Mouse (Mus musculus): Measurements from ENCODE around the gene Gm20388. TPM values are rescaled to one million over a fixed set of nuclear protein-coding genes. Genes with fewer than 3 reads are reported as not detected.

The Gm20388 gene
- polyA plus RNA-seq, 1 experiment from 2014 or later, result not detected

DNA sequence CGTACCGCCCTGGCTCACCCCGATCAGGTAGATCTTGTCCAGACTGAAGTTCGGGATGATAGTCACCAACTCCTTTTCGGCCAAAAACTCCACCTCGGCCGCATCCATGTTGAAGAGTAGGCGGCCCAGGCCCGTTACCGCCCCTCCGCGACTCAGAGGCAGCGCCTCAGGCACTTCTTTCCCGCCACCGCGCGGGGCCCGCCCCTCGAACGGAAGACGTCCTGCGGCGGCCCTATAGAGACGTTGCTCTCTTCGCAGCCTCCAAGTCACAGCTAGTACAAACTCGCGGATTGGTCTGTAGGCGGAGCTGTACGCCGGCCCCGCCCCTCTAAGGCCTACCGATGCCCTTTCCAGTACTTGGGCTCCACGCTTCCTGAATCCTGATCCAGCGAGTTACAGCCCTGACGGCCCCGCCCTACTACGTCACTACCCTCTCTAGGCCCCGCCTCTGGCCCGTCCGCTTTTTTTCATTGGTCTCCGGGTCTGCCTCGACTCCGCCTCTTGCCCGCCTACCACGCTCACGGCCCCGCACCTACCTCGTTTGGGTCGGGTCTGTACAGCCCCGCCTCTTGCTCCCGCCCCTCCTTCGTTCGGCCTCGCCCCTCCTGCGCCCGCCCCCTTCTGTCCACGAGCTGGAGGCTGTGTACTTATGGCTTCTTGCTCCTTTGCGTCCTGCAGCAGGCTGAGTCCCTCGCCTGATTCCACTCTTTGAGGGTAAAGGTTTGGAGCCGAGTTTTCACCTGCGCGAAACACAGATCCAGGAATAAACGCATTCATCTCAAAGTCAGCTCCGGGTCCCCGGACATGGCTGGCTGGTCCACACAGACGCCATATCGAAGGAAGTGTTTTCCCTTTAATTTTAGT, 678.5 kb downstream of the Gm20388 start, which contains the start of gene Gins2:
Gene Gins2 (minus strand): TSS at position 397 of the 864 bp plus-strand sequence.
- peaks cover 41% of the 10 kb centered on the region for H3K4me1 ChIP-seq (replicated peaks)
- H3K9ac ChIP-seq, result peak within 1 kb of the TSS; percentile 72
- H3K4me2 ChIP-seq, result peak within 1 kb of the TSS; percentile 91
- H3K36me3 ChIP-seq, result peaks cover 6% of the 10 kb centered on the region; the same call in 1 of the 2 replicates
- no peaks in the 10 kb centered on the region for H3K9me3 ChIP-seq (replicated peaks)
- under 1% methylated on average over 67 of the region's 67 CpGs for WGBS
- no peaks in the 10 kb centered on the region for H3K27me3 ChIP-seq
- H3K4me3 ChIP-seq, result peak within 1 kb of the TSS; percentile 70
- H3K27ac ChIP-seq, result peak within 1 kb of the TSS; percentile 79
- peak; percentile 98 for ATAC-seq (replicated peaks; ENCODE audit: insufficient number of reproducible peaks, insufficient read depth, low FRiP score, low read depth)

- WGBS, result 33% methylated on average over 2 of the region's 2 CpGs
- no peak for ATAC-seq (replicated peaks; ENCODE audit: insufficient number of reproducible peaks, insufficient read depth, low FRiP score, low read depth)
- H3K4me1 ChIP-seq (replicated peaks), result peaks cover 41% of the 10 kb centered on the region
These were observed 679.3 kb downstream of the Gm20388 start for GRCm38 (mm10) chr8:120589921-120590320.

DNA sequence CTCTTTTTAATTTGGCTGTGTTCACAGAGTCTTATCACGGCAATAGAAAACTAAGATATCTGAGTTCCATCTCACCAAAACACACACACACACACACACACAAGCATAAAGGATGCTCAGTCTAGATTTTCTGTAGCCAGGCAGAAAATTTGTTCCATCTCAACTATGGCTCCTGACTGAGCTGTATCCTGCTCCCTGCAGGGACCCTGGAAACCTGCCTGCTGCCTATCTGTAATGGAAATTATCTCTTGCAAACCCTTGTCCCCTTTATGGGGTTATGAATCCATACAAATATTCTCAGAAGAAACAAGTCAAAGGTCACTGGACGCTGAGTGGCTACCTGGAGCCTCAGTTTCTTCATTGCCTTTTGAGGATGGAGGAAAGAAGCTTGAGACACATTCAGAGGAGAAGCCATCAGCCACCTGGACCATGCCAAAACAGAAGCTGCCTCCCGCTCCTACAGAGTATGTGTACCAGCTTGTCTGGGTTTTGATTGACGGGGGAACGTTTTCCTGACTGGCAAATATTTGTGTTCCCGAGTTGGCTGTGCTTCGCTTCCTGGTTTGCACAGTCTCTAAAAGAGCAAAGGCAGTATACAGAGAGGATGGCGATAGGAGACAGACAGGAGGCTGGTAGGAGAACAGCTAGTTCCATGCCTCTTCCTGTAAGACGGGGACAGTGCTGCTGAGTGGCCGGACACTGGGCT, 681.1 kb downstream of the Gm20388 start:
- Histone ChIP-seq H3K27ac (no peak overlapping the region), H3K9ac (no peak overlapping the region), H3K4me3 (no peak overlapping the region), H3K9me3 (replicated peaks) (no peaks in the 10 kb centered on the region), H3K27me3 (no peaks in the 10 kb centered on the region), H3K4me2 (no peak overlapping the region), H3K36me3 (no peaks in the 10 kb centered on the region), H3K4me1 (replicated peaks) (peaks cover 39% of the 10 kb centered on the region)
- WGBS, result 61% methylated on average over 10 of the region's 10 CpGs
- ATAC-seq (replicated peaks; ENCODE audit: insufficient number of reproducible peaks, insufficient read depth, low FRiP score, low read depth), result no peak

More at GRCm38 (mm10) chr8:120589921-120590320, 679.3 kb downstream of the Gm20388 start:
- Histone ChIP-seq H3K27me3 (no peaks in the 10 kb centered on the region), H3K4me3 (peak overlapping the region; percentile 70), H3K36me3 (peaks cover 4% of the 10 kb centered on the region; the same call in 1 of the 2 replicates), H3K4me2 (peak overlapping the region; percentile 67), H3K9ac (peak overlapping the region; percentile 51), H3K27ac (peak overlapping the region; percentile 79), H3K9me3 (replicated peaks) (no peaks in the 10 kb centered on the region)

DNA sequence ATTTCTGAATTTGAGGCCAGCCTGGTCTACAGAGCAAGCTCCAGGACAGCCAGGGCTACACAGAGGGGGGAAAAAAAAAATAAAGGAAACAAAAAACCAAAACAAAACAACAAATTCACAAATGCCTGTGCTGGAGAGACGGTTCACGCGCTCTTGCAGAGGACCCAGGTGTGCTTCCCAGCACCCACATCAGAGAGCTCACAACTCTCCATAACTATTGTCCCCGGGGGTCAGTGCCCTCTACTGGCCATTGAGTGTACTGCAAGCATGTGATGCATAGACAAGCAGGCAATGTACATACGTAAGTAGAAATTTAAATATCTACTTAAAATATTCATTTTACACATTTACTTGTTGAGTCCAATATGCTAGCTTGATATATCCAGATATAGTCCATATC, 683.9 kb downstream of the Gm20388 start:
- Histone ChIP-seq H3K4me3 (no peak overlapping the region), H3K4me2 (no peak overlapping the region), H3K9ac (no peak overlapping the region), H3K36me3 (no peaks in the 10 kb centered on the region), H3K9me3 (replicated peaks) (no peaks in the 10 kb centered on the region), H3K27me3 (no peaks in the 10 kb centered on the region), H3K4me1 (replicated peaks) (peaks cover 29% of the 10 kb centered on the region), H3K27ac (no peak overlapping the region)
- WGBS, result 84% methylated on average over 5 of the region's 5 CpGs
- no peak for ATAC-seq (replicated peaks; ENCODE audit: insufficient number of reproducible peaks, insufficient read depth, low FRiP score, low read depth)

- no peaks in the 10 kb centered on the region for H3K9me3 ChIP-seq (replicated peaks)
- no peak overlapping the region for H3K4me2 ChIP-seq
- no peaks in the 10 kb centered on the region for H3K36me3 ChIP-seq
- peaks cover 22% of the 10 kb centered on the region for H3K4me1 ChIP-seq (replicated peaks)
- no peak overlapping the region for H3K27ac ChIP-seq
- no peaks in the 10 kb centered on the region for H3K27me3 ChIP-seq
- ATAC-seq (replicated peaks; ENCODE audit: insufficient number of reproducible peaks, insufficient read depth, low FRiP score, low read depth), result no peak
- H3K4me3 ChIP-seq, result no peak overlapping the region
- no peak overlapping the region for H3K9ac ChIP-seq
- 11% methylated on average over 5 of the region's 5 CpGs for WGBS
These were observed 685.3 kb downstream of the Gm20388 start for GRCm38 (mm10) chr8:120595963-120596362.

GRCm38 (mm10) chr8:120598579-120598978, 687.9 kb downstream of the Gm20388 start:
- H3K27me3 ChIP-seq, result no peaks in the 10 kb centered on the region
- H3K4me2 ChIP-seq, result peak overlapping the region; percentile 36
- 36% methylated on average over 24 of the region's 24 CpGs for WGBS
- H3K36me3 ChIP-seq, result no peaks in the 10 kb centered on the region
- H3K9ac ChIP-seq, result no peak overlapping the region
- H3K4me1 ChIP-seq (replicated peaks), result peaks cover 5% of the 10 kb centered on the region; the same call in 1 of the 2 replicates
- H3K27ac ChIP-seq, result no peak overlapping the region
- no peaks in the 10 kb centered on the region for H3K9me3 ChIP-seq (replicated peaks)
- no peak for ATAC-seq (replicated peaks; ENCODE audit: insufficient number of reproducible peaks, insufficient read depth, low FRiP score, low read depth)
- H3K4me3 ChIP-seq, result no peak overlapping the region

DNA sequence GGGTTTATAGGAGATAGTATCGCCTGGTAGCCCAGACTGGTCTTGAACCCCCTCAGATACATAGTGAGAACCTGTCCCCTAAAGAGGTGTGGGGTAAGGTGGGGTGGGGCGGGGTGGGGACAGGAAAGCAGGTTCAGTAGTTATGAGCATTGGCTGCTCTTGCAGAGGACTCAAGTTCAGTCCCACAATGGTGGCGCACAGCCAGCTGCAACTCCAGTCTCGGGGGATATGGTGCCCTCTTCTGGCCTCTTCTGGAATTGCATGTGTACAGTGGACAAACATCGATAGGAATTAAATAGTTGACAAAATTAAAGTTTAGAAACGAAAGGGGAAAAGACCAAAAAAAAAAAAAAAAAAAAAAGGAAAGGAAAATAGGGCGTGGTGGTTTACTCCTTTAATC, 688.9 kb downstream of the Gm20388 start:
- no peak for ATAC-seq (replicated peaks; ENCODE audit: insufficient number of reproducible peaks, insufficient read depth, low FRiP score, low read depth)
- Histone ChIP-seq H3K9me3 (replicated peaks) (no peaks in the 10 kb centered on the region), H3K4me3 (no peak overlapping the region), H3K27ac (no peak overlapping the region), H3K4me1 (replicated peaks) (peaks cover 5% of the 10 kb centered on the region; the same call in 1 of the 2 replicates), H3K36me3 (no peaks in the 10 kb centered on the region), H3K4me2 (no peak overlapping the region), H3K27me3 (no peaks in the 10 kb centered on the region), H3K9ac (no peak overlapping the region)
- WGBS, result 57% methylated on average over 7 of the region's 7 CpGs

DNA sequence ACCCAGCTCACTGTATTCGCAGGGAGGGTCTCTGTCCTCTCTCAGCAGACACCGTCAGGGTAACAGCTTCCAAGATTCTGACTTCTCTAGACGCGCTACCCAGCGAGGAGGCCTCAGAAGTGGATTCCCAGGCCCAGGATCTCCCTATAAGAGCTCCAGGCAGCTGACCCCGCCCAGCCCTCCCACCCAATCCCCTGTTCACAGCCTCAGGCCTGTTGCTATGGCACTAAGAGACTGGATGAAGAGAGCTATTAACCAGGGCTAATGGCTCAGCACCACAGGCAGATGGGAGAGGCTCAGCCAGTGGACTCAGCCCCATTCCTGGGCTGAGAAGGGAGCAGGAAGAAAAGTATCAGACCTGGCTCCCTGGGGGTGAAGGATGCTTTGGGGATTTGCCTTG, 692.0 kb downstream of the Gm20388 start:
- Histone ChIP-seq H3K4me3 (no peak overlapping the region), H3K9me3 (replicated peaks) (no peaks in the 10 kb centered on the region), H3K9ac (no peak overlapping the region), H3K4me1 (replicated peaks) (peaks cover 7% of the 10 kb centered on the region; the same call in 1 of the 2 replicates), H3K36me3 (no peaks in the 10 kb centered on the region), H3K4me2 (no peak overlapping the region), H3K27me3 (no peaks in the 10 kb centered on the region), H3K27ac (no peak overlapping the region)
- ATAC-seq (replicated peaks; ENCODE audit: insufficient number of reproducible peaks, insufficient read depth, low FRiP score, low read depth), result no peak
- 48% methylated on average over 6 of the region's 6 CpGs for WGBS

GRCm38 (mm10) chr8:120607460-120607859, 696.8 kb downstream of the Gm20388 start:
- no peaks in the 10 kb centered on the region for H3K9me3 ChIP-seq (replicated peaks)
- no peak overlapping the region for H3K4me2 ChIP-seq
- H3K36me3 ChIP-seq, result no peaks in the 10 kb centered on the region
- peaks cover 13% of the 10 kb centered on the region for H3K27me3 ChIP-seq
- 79% methylated on average over 9 of the region's 9 CpGs for WGBS
- H3K9ac ChIP-seq, result no peak overlapping the region
- ATAC-seq (replicated peaks; ENCODE audit: insufficient number of reproducible peaks, insufficient read depth, low FRiP score, low read depth), result no peak
- H3K27ac ChIP-seq, result no peak overlapping the region
- H3K4me3 ChIP-seq, result no peak overlapping the region
- 0 out of 2 replicates have a peak, but pooled peaks cover 3% of the 10 kb centered on the region for H3K4me1 ChIP-seq (replicated peaks)

DNA sequence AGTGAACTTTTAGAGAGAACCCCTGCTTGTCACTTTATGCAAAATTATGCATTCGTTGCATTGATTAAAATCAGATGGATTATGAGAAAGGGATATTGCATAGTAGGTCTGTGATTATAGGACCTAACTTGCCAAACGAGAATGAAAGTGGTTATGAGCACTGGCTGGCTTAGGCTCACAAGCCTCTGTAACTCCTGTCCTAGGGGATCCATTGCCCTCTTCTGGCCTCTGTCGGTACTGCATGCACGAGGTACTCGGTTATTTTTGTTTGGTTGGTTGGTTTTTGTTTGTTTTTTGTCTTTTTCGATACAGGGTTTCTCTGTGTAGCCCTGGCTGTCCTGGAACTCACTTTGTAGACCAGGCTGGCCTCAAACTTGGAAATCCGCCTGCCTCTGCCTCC, 697.2 kb downstream of the Gm20388 start:
- no peaks in the 10 kb centered on the region for H3K36me3 ChIP-seq
- H3K27ac ChIP-seq, result no peak overlapping the region
- H3K27me3 ChIP-seq, result peaks cover 13% of the 10 kb centered on the region
- H3K9me3 ChIP-seq (replicated peaks), result no peaks in the 10 kb centered on the region
- ATAC-seq (replicated peaks; ENCODE audit: insufficient number of reproducible peaks, insufficient read depth, low FRiP score, low read depth), result no peak
- no peak overlapping the region for H3K4me3 ChIP-seq
- H3K4me1 ChIP-seq (replicated peaks), result 0 out of 2 replicates have a peak, but pooled peaks cover 3% of the 10 kb centered on the region
- no peak overlapping the region for H3K9ac ChIP-seq
- 11% methylated on average over 7 of the region's 7 CpGs for WGBS
- H3K4me2 ChIP-seq, result no peak overlapping the region; the same call in 1 of the 2 replicates

DNA sequence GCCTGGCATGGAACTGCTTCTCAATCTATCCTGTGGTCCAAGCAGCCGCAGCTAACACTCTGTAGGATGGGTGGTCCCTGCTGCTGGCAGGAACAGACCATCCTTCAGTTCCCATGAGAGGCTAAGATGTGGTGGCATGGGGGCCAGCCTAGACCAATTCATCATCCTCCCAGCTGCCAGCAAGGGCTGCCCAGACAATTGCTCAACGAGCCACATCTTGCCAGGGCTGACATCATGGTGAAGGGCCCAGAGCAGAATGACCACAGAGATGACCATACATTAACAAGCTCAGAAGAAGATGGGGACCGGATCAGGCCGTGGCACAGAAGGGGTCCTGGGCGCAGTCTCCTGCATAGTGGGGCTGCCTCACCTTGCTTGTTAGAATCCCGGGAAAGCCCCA, 700.2 kb downstream of the Gm20388 start:
- H3K4me3 ChIP-seq, result no peak overlapping the region
- H3K36me3 ChIP-seq, result no peaks in the 10 kb centered on the region
- no peak overlapping the region for H3K4me2 ChIP-seq
- 79% methylated on average over 6 of the region's 6 CpGs for WGBS
- peaks cover 13% of the 10 kb centered on the region for H3K27me3 ChIP-seq
- H3K9ac ChIP-seq, result no peak overlapping the region
- H3K9me3 ChIP-seq (replicated peaks), result no peaks in the 10 kb centered on the region
- ATAC-seq (replicated peaks; ENCODE audit: insufficient number of reproducible peaks, insufficient read depth, low FRiP score, low read depth), result no peak
- H3K27ac ChIP-seq, result no peak overlapping the region
- 0 out of 2 replicates have a peak, but pooled peaks cover 3% of the 10 kb centered on the region for H3K4me1 ChIP-seq (replicated peaks)
